Mouse (Mus musculus) embryonic fibroblast, embryonic 13.5 days (primary cell): ENCODE results near the gene Tpk1.

Experiments
- CTCF ChIP-seq: IDR thresholded peaks from 2 replicates; pipeline ENCODE4 v1.5.1; 2011; ENCODE audit warnings: mild to moderate bottlenecking, control low read depth, low read length, moderate library complexity, borderline replicate concordance; ENCODE audit not compliant: insufficient read depth
- POLR2A ChIP-seq: IDR thresholded peaks from 2 replicates; pipeline ENCODE4 v1.6.1; 2011; ENCODE audit warnings: low read depth, mild to moderate bottlenecking, control low read depth, low read length, moderate library complexity

DNA sequence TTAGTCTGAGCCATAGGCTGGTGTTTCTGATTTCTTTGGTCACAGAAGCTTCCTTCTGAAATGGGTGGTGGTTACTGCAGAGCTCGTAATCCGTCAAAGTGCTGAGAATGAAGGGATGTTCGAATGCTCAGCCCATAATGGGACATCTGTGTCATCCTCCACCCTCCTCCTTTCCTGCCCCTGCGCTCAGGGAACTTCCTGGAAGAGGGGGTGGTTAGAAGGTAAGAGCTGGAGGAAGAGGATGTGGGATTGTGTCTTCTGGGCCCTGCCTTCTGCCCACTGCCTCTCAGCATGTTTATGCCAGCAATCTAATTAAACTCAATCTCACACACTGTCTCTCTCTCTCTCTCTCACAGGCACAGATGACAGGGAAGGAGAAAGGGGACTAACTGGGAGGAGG lies 317.0 kb downstream of the Tpk1 start:
- TF ChIP-seq CTCF: no peak
- no peak for TF ChIP-seq POLR2A
